Mouse (Mus musculus) lung, postnatal 0 days (tissue): ENCODE data around the gene Skor1.
A peak's percentile ranks its signal among the peaks of the same experiment; 100 is the strongest.

Experiments used
- CTCF ChIP-seq: IDR thresholded peaks from 2 replicates; pipeline ENCODE4 v1.5.1; 2016; ENCODE audit warnings: antibody characterized with exemption, mild to moderate bottlenecking
- EP300 ChIP-seq: IDR thresholded peaks from 2 replicates; pipeline ENCODE4 v1.6.1; 2016; ENCODE audit warnings: antibody characterized with exemption, mild to moderate bottlenecking, control low read depth

DNA sequence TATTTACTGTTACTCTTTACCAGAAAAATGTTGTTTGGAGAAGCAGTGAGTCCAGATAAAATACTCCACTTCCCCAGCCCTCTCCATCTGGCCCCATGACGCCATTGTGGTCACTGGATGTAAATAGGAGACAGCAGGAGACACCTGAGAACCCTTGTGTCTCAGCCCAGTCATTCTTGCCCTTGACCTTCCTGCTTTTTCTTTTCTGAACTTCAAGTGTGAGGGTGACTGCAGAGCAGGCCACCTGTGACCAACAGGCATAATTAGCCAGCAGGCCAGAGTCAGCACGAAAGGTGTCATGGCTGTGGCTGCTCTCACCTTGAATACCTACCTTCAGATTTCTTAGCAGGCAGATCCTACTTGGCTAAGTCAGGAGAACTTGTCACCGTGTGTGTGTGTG, 36.2 kb downstream of the Skor1 start:
- TF ChIP-seq CTCF = no peak
- peak; percentile 26; the same call in 1 of the 2 replicates for TF ChIP-seq EP300
